In the genomic region with DNA sequence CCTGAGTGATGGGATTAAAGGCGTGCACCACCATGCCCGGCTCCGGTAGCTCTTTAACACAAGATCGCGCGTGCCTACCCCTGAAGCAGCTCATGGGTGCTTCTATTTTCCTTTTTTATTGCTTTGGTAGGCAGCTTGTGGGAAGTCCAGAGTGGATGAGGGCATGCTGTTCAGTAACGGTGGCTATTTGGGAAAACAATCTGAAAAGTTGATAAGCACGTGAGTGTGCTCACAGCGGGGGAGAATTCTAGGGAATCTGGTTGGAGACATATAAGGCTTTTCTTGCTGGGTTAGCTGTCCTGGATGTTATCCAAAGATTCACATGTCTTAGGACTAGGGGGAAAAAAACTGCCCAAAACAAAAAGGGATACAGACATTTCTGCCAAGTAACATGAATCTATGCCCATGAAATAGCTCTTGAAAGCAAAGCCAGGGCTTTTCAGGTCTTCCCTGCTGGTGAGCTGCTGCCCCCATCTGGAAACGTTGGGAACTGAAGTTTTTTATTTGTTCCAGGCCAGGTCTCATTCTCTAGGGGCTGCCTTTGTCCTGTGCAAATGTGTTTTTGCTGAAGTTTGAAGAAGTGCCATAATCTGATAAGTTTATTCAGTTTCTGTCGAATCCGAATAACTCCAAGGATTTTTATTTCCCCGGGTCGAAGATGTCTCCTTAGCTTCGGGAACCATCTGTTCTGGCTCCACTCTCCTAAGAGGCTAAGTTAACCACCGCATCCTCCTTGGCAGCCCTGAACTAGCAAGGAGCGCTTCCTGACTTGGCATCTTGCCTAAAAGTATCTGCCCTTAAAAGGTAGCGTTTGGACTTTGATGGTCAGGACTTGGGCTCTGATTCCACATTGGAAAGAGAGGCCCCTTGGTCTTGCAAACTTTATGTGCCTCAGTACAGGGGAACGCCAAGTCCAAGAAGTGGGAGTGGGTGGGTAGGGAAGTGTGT, we compare ENCODE assay signal across 8 mouse cellular contexts. TPM values are rescaled to one million over a fixed set of nuclear protein-coding genes. Genes with fewer than 3 reads are reported as not detected.
DNase-seq lines count a peak whose midpoint lies in the region; ATAC-seq lines count a peak whose summit lies in the region.

No protein-coding gene starts in this region.

- H3K27ac ChIP-seq in hindbrain, embryonic 11.5 days (ENCODE audit: low read depth, low read length), result no peak overlapping the region

- no peaks in the 10 kb centered on the region for H3K27me3 ChIP-seq in hindbrain, embryonic 11.5 days (ENCODE audit: control insufficient read depth, insufficient read depth, low read length)

- H3K4me1 ChIP-seq in hindbrain, embryonic 11.5 days (replicated peaks; ENCODE audit: control insufficient read depth, insufficient read depth, low read length), result no peaks in the 10 kb centered on the region

- no peak overlapping the region for H3K4me3 ChIP-seq in hindbrain, embryonic 11.5 days (ENCODE audit: low read depth, low read length)

- DNase-seq in R1 (ENCODE audit: low read depth, low spot score), result peak; percentile 80
- DNase-seq in cerebellum, adult 9-10 months, result peak; percentile 88
- peak; percentile 65 to 95 for DNase-seq in frontal cortex, adult 2 months (ENCODE audit: extremely low spot score in 1 of 2, low spot score in 1 of 2)
- peak; percentile 86 for DNase-seq in hindbrain, embryonic 11.5 days (ENCODE audit: low spot score)
- peak; percentile 57 for DNase-seq in layer of hippocampus, adult 9-11 months
- peak; percentile 82 for DNase-seq in lung, postnatal 14 days
- peak; percentile 78 for DNase-seq in right cerebral cortex, adult 18-20 months
- DNase-seq in urinary bladder, postnatal 14 days (ENCODE audit: low spot score), result peak; percentile 81

- H3K4me2 ChIP-seq in hindbrain, embryonic 11.5 days (replicated peaks; ENCODE audit: low read depth, low read length), result no peak overlapping the region

- no peaks in the 10 kb centered on the region for H3K9me3 ChIP-seq in hindbrain, embryonic 11.5 days (ENCODE audit: control insufficient read depth, low read length)

- H3K9ac ChIP-seq in hindbrain, embryonic 11.5 days (ENCODE audit: low read depth, low read length), result no peak overlapping the region

- ATAC-seq in hindbrain, embryonic 11.5 days (ENCODE audit: low FRiP score), result no peak; the same call in 1 of the 2 replicates

- 63% methylated on average over 19 of the region's 19 CpGs for WGBS in hindbrain, embryonic 11.5 days

- no peaks in the 10 kb centered on the region for H3K36me3 ChIP-seq in hindbrain, embryonic 11.5 days (ENCODE audit: control insufficient read depth, insufficient read depth, low read length)

RNA-seq across cellular contexts. Expression of a gene that starts 24.8 kb away (rescaled TPM):
- 0.32 and 0.36 TPM in 2 replicates for polyA plus RNA-seq in frontal cortex, adult 2 months (2012; rRNA removed)
- polyA plus RNA-seq in hindbrain, embryonic 11.5 days (2014; fragmentation: Nextera tagmentation; extraction: Ambion mirVana), result 0.20 and 0.40 TPM in 2 replicates
